Comparison of ENCODE assay signal across 10 mouse cellular contexts in genomic region chr14:25515924-25516323, GRCm38 (mm10). TPM values are rescaled to one million over a fixed set of nuclear protein-coding genes. Genes with fewer than 3 reads are reported as not detected.
DNase-seq lines count a peak whose midpoint lies in the region; ATAC-seq and TF ChIP-seq lines count a peak whose summit lies in the region.
"Had no signal": no experiment of that assay in that cellular context is flagged by ENCODE, and none has a peak within 500 bp of the region (broad histone marks: within the 10 kb centered on the region; RNA-seq: fewer than 3 reads in every experiment).

No protein-coding gene starts in this region.

- no peaks in the 10 kb centered on the region for H3K36me3 ChIP-seq in stomach, embryonic 15.5 days
- peaks cover 2% of the 10 kb centered on the region; the same call in 1 of the 2 replicates for H3K36me3 ChIP-seq in stomach, postnatal 0 days (ENCODE audit: control insufficient read depth, insufficient read depth, low read length)
- H3K36me3 ChIP-seq: embryonic facial prominence, embryonic 15.5 days; G1E had no signal

- no peak for TF ChIP-seq CTCF in gastrocnemius, adult 2 months (IDR thresholded peaks at IDR 0.05)
- no peak for TF ChIP-seq CTCF in stomach, postnatal 0 days (IDR thresholded peaks at IDR 0.05; ENCODE audit: low read depth)

- TF ChIP-seq EP300 in stomach, postnatal 0 days (optimal IDR thresholded peaks at IDR 0.05) = no peak

- ATAC-seq in stomach, embryonic 15.5 days (ENCODE audit: insufficient read depth, low FRiP score, low read depth) = no peak
- ATAC-seq in stomach, postnatal 0 days (ENCODE audit: low FRiP score, low TSS enrichment) = no peak
- no peak for ATAC-seq in CD4-positive, CD25-positive, alpha-beta regulatory T cell, adult 4 months

- H3K9me3 ChIP-seq in stomach, embryonic 15.5 days = no peaks in the 10 kb centered on the region
- H3K9me3 ChIP-seq in stomach, postnatal 0 days (ENCODE audit: control insufficient read depth, low read length) = no peaks in the 10 kb centered on the region
- H3K9me3 ChIP-seq: embryonic facial prominence, embryonic 15.5 days had no signal

- peak overlapping the region; percentile 96 for H3K27ac ChIP-seq in gastrocnemius, adult 2 months
- peak overlapping the region; percentile 55; the same call in 1 of the 2 replicates for H3K27ac ChIP-seq in stomach, embryonic 15.5 days
- H3K27ac ChIP-seq in stomach, postnatal 0 days (replicated peaks) = no peak overlapping the region

- H3K4me3 ChIP-seq in gastrocnemius, adult 2 months = no peak overlapping the region
- H3K4me3 ChIP-seq in stomach, embryonic 15.5 days (replicated peaks) = no peak overlapping the region
- H3K4me3 ChIP-seq in stomach, postnatal 0 days (ENCODE audit: low read depth, low read length) = no peak overlapping the region
- H3K4me3 ChIP-seq: embryonic facial prominence, embryonic 15.5 days had no signal

- H3K4me2 ChIP-seq in stomach, embryonic 15.5 days = no peak overlapping the region
- no peak overlapping the region for H3K4me2 ChIP-seq in stomach, postnatal 0 days (replicated peaks; ENCODE audit: low read depth)
- H3K4me2 ChIP-seq: embryonic facial prominence, embryonic 15.5 days had no signal

- intact Hi-C loops in gastrocnemius, adult 2 months (cut with DNase I) = no loop called here

- H3K9ac ChIP-seq in stomach, embryonic 15.5 days = no peak overlapping the region
- no peak overlapping the region for H3K9ac ChIP-seq in stomach, postnatal 0 days (ENCODE audit: low read length)
- H3K9ac ChIP-seq: embryonic facial prominence, embryonic 15.5 days had no signal

- H3K4me1 ChIP-seq in stomach, embryonic 15.5 days = peaks cover 88% of the 10 kb centered on the region
- peaks cover 33% of the 10 kb centered on the region for H3K4me1 ChIP-seq in stomach, postnatal 0 days (replicated peaks; ENCODE audit: control insufficient read depth, insufficient read depth)

- H3K27me3 ChIP-seq in stomach, embryonic 15.5 days (replicated peaks) = no peaks in the 10 kb centered on the region
- no peaks in the 10 kb centered on the region for H3K27me3 ChIP-seq in stomach, postnatal 0 days (ENCODE audit: control insufficient read depth, insufficient read depth, low read length)
- H3K27me3 ChIP-seq: embryonic facial prominence, embryonic 15.5 days had no signal

- 44% methylated on average over 9 of the region's 9 CpGs for WGBS in stomach, embryonic 15.5 days
- WGBS in stomach, postnatal 0 days = 40% methylated on average over 9 of the region's 9 CpGs

- DNase-seq in gastrocnemius, adult 2 months = peak; percentile 69
- no peak for DNase-seq in gastrocnemius, postnatal 10 days
- DNase-seq in stomach, postnatal 0 days (ENCODE audit: low spot score) = no peak
- DNase-seq in induced T-regulatory cell, adult 2 months (ENCODE audit: low read depth) = peak; percentile 25
- DNase-seq in lung, postnatal 14 days = peak; percentile 74
- no peak for DNase-seq in adipocyte (ENCODE audit: low spot score)

RNA-seq across cellular contexts. Expression of gene Zmiz1, which starts 56.9 kb away (rescaled TPM):
- 10 to 100 TPM; 27.4 to 34.5 TPM for total RNA-seq in gastrocnemius, adult 2 months (2021)
- total RNA-seq in gastrocnemius, postnatal 10 days (2021) = 10 to 100 TPM; 31.6 to 43.8 TPM
- polyA plus RNA-seq in stomach, embryonic 15.5 days (2015; fragmentation: Nextera tagmentation; extraction: Ambion mirVana) = 29.0 and 31.3 TPM in 2 replicates
- polyA plus RNA-seq in stomach, postnatal 0 days (2015; fragmentation: Nextera tagmentation; extraction: Ambion mirVana) = 13.0 and 13.8 TPM in 2 replicates
- polyA plus RNA-seq in CD4-positive, CD25-positive, alpha-beta regulatory T cell, adult 4 months (2017; shearing (Covaris generic)) = 10 to 100 TPM; 21.2 to 34.3 TPM

Comparison
In these comparisons a context has a peak if more than half of its experiments do, and no peak if none do; other contexts are left out.
1. DNase-seq: peak in gastrocnemius, adult 2 months (single experiment), induced T-regulatory cell, adult 2 months (single experiment) and lung, postnatal 14 days (single experiment); none in gastrocnemius, postnatal 10 days (single experiment), stomach, postnatal 0 days (single experiment) and adipocyte (single experiment).